Mouse (Mus musculus): ENCODE measurements around the gene Sncb.

DNA sequence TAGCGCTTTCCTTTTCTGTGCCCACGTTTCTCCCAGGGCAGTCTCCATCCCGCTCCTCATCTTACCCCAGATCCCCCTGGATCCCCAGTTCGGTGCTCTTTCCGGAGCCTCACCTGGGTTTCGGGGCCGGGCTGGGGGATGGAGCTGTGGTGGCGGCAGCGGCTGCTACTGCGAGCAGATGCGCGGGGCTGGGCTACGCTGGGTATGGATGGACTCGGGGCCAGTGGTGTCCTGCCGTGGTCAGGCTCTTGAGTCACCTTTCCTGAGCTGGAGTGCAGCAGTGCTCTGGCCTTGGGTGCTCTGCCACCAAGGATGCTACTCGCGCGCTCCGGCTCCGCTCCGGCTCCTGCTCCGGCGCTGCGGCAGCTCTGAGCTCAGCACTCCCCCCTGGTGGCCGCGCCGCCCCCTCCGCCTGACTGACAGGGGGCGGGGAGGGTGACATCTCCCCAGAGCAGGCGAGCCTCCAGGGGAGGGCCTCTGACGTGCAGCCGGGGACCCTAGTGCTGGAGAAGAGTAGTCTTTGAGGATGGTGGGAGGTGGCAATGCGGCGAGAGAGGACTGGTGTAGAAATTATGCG is at the start of gene Sncb:
- TF ChIP-seq POLR2A (IDR thresholded peaks at IDR 0.05; ENCODE audit: low read depth, low read length) (no peak), CTCF (IDR thresholded peaks at IDR 0.05; ENCODE audit: extremely low read depth, insufficient read length, insufficient replicate concordance, low read depth, low read length) (peak; percentile 22; the same call in 1 of the 2 replicates)

All from small intestine, adult 2 months (tissue).